Mouse (Mus musculus): ENCODE measurements around the gene Hivep3.

DNA sequence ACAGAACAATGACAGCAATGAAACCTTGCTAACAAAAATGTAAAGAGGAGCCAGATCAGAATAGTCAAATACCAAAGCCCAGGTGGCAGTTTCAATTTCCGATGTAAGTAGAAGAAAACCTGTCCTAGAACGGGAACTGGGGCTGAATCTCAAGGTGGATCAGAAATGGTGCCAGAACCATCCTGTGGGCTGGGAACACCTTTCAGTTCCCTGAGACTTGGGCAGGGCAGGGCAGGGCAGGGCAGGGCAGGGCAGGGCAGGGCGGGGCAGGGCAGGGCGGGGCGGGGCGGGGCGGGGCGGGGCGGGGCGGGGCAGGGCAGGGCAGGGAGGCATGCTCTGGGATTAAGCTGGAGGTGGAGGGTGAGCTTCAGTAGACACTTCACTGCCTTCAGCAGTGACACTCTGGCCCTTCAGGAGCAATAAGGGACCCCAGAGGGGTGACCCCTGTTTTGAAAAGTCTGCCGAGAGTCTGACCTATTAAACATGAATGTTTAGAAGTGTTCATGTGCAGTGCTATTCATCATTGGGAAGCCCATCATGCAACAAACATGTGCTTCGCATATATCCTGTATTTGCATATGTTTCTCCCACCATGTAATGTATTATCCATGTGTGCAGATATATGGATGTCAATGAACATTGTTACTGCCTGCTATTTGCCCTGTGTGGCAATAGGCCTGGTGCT, 80.1 kb downstream of the Hivep3 start:
- TF ChIP-seq POLR2A (IDR thresholded peaks at IDR 0.05; ENCODE audit: borderline replicate concordance, extremely low read depth, insufficient read depth, insufficient read length, poor library complexity, severe bottlenecking) (no peak), CTCF (IDR thresholded peaks at IDR 0.05; ENCODE audit: borderline replicate concordance, extremely low read depth, insufficient read depth, insufficient read length) (no peak)
